In the genomic region with DNA sequence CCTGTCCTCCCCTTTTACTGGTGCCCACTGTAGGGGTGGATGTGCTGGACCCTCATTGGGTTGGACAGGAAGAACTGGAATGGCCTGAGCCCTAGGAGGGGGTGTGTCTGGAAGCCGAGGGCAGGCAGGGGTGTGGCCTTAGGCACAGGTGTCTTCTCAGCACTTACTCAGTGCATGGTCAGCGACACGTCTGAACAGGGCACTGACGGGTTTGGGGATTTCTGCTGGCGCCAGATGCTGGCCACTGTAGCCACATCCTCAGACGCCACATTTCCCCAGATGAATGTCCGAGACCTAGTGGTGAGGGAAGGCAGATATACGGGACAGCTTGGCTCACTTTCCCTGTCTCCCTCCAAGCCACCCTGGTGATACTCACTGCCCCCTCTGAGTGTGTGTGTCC, we compare ENCODE assay signal across 27 mouse cellular contexts. TPM values are rescaled to one million over a fixed set of nuclear protein-coding genes. Genes with fewer than 3 reads are reported as not detected.
A peak's percentile ranks its signal among the peaks of the same experiment; 100 is the strongest.
DNase-seq lines count a peak whose midpoint lies in the region; ATAC-seq and TF ChIP-seq lines count a peak whose summit lies in the region.
"Had no signal": no experiment of that assay in that cellular context is flagged by ENCODE, and none has a peak within 500 bp of the region (broad histone marks: within the 10 kb centered on the region; RNA-seq: fewer than 3 reads in every experiment).

No protein-coding gene starts in this region.

- no peak overlapping the region for H3K4me3 ChIP-seq in forebrain, embryonic 10.5 days
- no peak overlapping the region for H3K4me3 ChIP-seq in forebrain, postnatal 0 days (ENCODE audit: low read depth, low read length)
- no peak overlapping the region for H3K4me3 ChIP-seq in midbrain, embryonic 10.5 days
- no peak overlapping the region for H3K4me3 ChIP-seq in midbrain, postnatal 0 days (ENCODE audit: low read depth, low read length)
- H3K4me3 ChIP-seq in macrophage (ENCODE audit: inconsistent target) = no peak overlapping the region
- H3K4me3 ChIP-seq: forebrain, embryonic 15.5 days; heart, embryonic 12.5 days; limb, embryonic 15.5 days; midbrain, embryonic 13.5 days had no signal

- intact Hi-C loops in left cerebral cortex, postnatal 4 days (cut with DNase I) = no loop called here

- H3K27ac ChIP-seq in forebrain, embryonic 10.5 days = 0 out of 2 replicates have a peak overlapping the region, but pooled peaks have one; percentile 48
- H3K27ac ChIP-seq in forebrain, postnatal 0 days (ENCODE audit: low read depth, low read length) = no peak overlapping the region
- 0 out of 2 replicates have a peak overlapping the region, but pooled peaks have one; percentile 61 for H3K27ac ChIP-seq in midbrain, embryonic 10.5 days (replicated peaks)
- H3K27ac ChIP-seq in midbrain, postnatal 0 days (ENCODE audit: low read depth, low read length) = no peak overlapping the region
- peak overlapping the region; percentile 84 for H3K27ac ChIP-seq in macrophage
- H3K27ac ChIP-seq: forebrain, embryonic 15.5 days; limb, embryonic 15.5 days; liver, embryonic 14.5 days; midbrain, embryonic 13.5 days had no signal

- no peaks in the 10 kb centered on the region for H3K9me3 ChIP-seq in forebrain, embryonic 10.5 days
- H3K9me3 ChIP-seq in forebrain, postnatal 0 days (ENCODE audit: low read length) = no peaks in the 10 kb centered on the region
- H3K9me3 ChIP-seq in midbrain, embryonic 10.5 days (replicated peaks) = no peaks in the 10 kb centered on the region
- H3K9me3 ChIP-seq in midbrain, postnatal 0 days (ENCODE audit: low read length) = no peaks in the 10 kb centered on the region
- H3K9me3 ChIP-seq: forebrain, embryonic 15.5 days; heart, embryonic 12.5 days; limb, embryonic 15.5 days; midbrain, embryonic 13.5 days had no signal

- no peaks in the 10 kb centered on the region for H3K79me2 ChIP-seq in macrophage (ENCODE audit: inconsistent target)

- H3K4me2 ChIP-seq in forebrain, postnatal 0 days (ENCODE audit: low read depth) = no peak overlapping the region
- no peak overlapping the region for H3K4me2 ChIP-seq in midbrain, postnatal 0 days (ENCODE audit: low read depth, low read length, poor library complexity, severe bottlenecking)
- H3K4me2 ChIP-seq: forebrain, embryonic 15.5 days; heart, embryonic 12.5 days; limb, embryonic 15.5 days; lung, embryonic 14.5 days; midbrain, embryonic 13.5 days had no signal

- no peaks in the 10 kb centered on the region for H3K27me3 ChIP-seq in forebrain, embryonic 10.5 days (ENCODE audit: poor library complexity, severe bottlenecking)
- H3K27me3 ChIP-seq in forebrain, postnatal 0 days (ENCODE audit: insufficient read depth, low read length) = no peaks in the 10 kb centered on the region
- H3K27me3 ChIP-seq in midbrain, embryonic 10.5 days (ENCODE audit: low read depth, poor library complexity, severe bottlenecking) = no peaks in the 10 kb centered on the region
- no peaks in the 10 kb centered on the region for H3K27me3 ChIP-seq in midbrain, postnatal 0 days (ENCODE audit: insufficient read depth, low read length)
- H3K27me3 ChIP-seq: forebrain, embryonic 15.5 days; limb, embryonic 15.5 days; midbrain, embryonic 13.5 days had no signal

- WGBS in forebrain, embryonic 10.5 days = 83% methylated on average over 8 of the region's 8 CpGs
- WGBS in forebrain, postnatal 0 days = 80% methylated on average over 8 of the region's 8 CpGs
- WGBS in midbrain, embryonic 10.5 days = 83% methylated on average over 8 of the region's 8 CpGs
- WGBS in midbrain, postnatal 0 days = 92% methylated on average over 8 of the region's 8 CpGs
- 45% methylated on average over 8 of the region's 8 CpGs for WGBS in macrophage (ENCODE audit: missing documents)

- H3K4me1 ChIP-seq in forebrain, embryonic 10.5 days = peaks cover 29% of the 10 kb centered on the region
- peaks cover 4% of the 10 kb centered on the region; the same call in 1 of the 2 replicates for H3K4me1 ChIP-seq in forebrain, postnatal 0 days (ENCODE audit: insufficient read depth)
- peaks cover 22% of the 10 kb centered on the region for H3K4me1 ChIP-seq in midbrain, embryonic 10.5 days
- no peaks in the 10 kb centered on the region for H3K4me1 ChIP-seq in midbrain, postnatal 0 days (ENCODE audit: insufficient read depth, low read length)

- no peak for ATAC-seq in forebrain, postnatal 0 days
- no peak for ATAC-seq in midbrain, postnatal 0 days (ENCODE audit: low FRiP score)
- ATAC-seq in cerebellum, adult (ENCODE audit: insufficient number of reproducible peaks, low FRiP score, low TSS enrichment) = no peak
- ATAC-seq: forebrain, embryonic 15.5 days; midbrain, embryonic 13.5 days had no signal

- TF ChIP-seq CTCF in forebrain, postnatal 0 days (IDR thresholded peaks at IDR 0.05; ENCODE audit: low read depth) = no peak
- no peak for TF ChIP-seq CTCF in midbrain, postnatal 0 days (IDR thresholded peaks at IDR 0.05)

- DNase-seq in forebrain, embryonic 10.5 days (ENCODE audit: extremely low spot score, low spot score) = no peak
- DNase-seq in forebrain, postnatal 0 days = no peak
- DNase-seq in midbrain, embryonic 10.5 days (ENCODE audit: low spot score) = no peak
- DNase-seq in midbrain, postnatal 0 days (ENCODE audit: low spot score) = no peak
- DNase-seq in left cerebral cortex, postnatal 4 days = no peak
- DNase-seq: adrenal gland, postnatal 25 days; B cell, adult 2 months; cerebellum, adult 11-12 months; cerebellum, postnatal 10 days; kidney, adult 18-20 months; right cerebral cortex, postnatal 4 days; thymus, postnatal 14 days had no signal

- H3K9ac ChIP-seq in forebrain, postnatal 0 days = no peak overlapping the region
- H3K9ac ChIP-seq in midbrain, postnatal 0 days (replicated peaks; ENCODE audit: low read length, poor library complexity, severe bottlenecking) = no peak overlapping the region
- H3K9ac ChIP-seq: forebrain, embryonic 15.5 days; heart, embryonic 12.5 days; limb, embryonic 15.5 days; liver, embryonic 14.5 days; lung, embryonic 14.5 days; midbrain, embryonic 13.5 days had no signal

- H3K36me3 ChIP-seq in forebrain, embryonic 10.5 days (replicated peaks) = no peaks in the 10 kb centered on the region
- H3K36me3 ChIP-seq in forebrain, postnatal 0 days (ENCODE audit: insufficient read depth) = no peaks in the 10 kb centered on the region
- no peaks in the 10 kb centered on the region for H3K36me3 ChIP-seq in midbrain, embryonic 10.5 days
- no peaks in the 10 kb centered on the region for H3K36me3 ChIP-seq in midbrain, postnatal 0 days (ENCODE audit: insufficient read depth, low read length)
- H3K36me3 ChIP-seq in macrophage (ENCODE audit: inconsistent target) = no peaks in the 10 kb centered on the region
- H3K36me3 ChIP-seq: forebrain, embryonic 15.5 days; heart, embryonic 12.5 days; limb, embryonic 15.5 days; midbrain, embryonic 13.5 days had no signal

RNA-seq across cellular contexts. Expression of a gene that starts 18.4 kb away (rescaled TPM):
- polyA plus RNA-seq in forebrain, embryonic 10.5 days (2016; fragmentation: Nextera tagmentation; extraction: Ambion mirVana) = 0.79 TPM in 1 of 2 replicates, not detected in the other
- not detected in 2 replicates for total RNA-seq in forebrain, postnatal 0 days (2014; rRNA removed)
- polyA plus RNA-seq in forebrain, postnatal 0 days (2015; fragmentation: Nextera tagmentation; extraction: Ambion mirVana) = not detected in 2 replicates
- 0.48 and 0.58 TPM in 2 replicates for polyA plus RNA-seq in midbrain, embryonic 10.5 days (2016; fragmentation: Nextera tagmentation; extraction: Ambion mirVana)
- total RNA-seq in midbrain, postnatal 0 days (2014; rRNA removed) = not detected in 2 replicates
- polyA plus RNA-seq in midbrain, postnatal 0 days (2015; fragmentation: Nextera tagmentation; extraction: Ambion mirVana) = 0.67 TPM in 1 of 2 replicates, not detected in the other
- not detected for total RNA-seq in macrophage (2018; cell fraction: chromatin; rRNA removed)
- not detected for total RNA-seq in macrophage (2018; cell fraction: cytosol; rRNA removed)
- total RNA-seq in macrophage (2018; cell fraction: nucleus; rRNA removed) = not detected
- polyA plus RNA-seq in macrophage (2018) = not detected in 3 replicates
- total RNA-seq in left cerebral cortex, postnatal 4 days (2021) = not detected
- total RNA-seq: adrenal gland, postnatal 25 days; gastrocnemius, postnatal 10 days; granulocyte monocyte progenitor cell, adult 5-6 weeks; heart, postnatal 10 days; left cerebral cortex, adult 18-20 months had no signal
- polyA plus RNA-seq: embryonic facial prominence, embryonic 14.5 days; forebrain, embryonic 15.5 days; kidney, embryonic 16.5 days; limb, embryonic 15.5 days; liver, embryonic 14.5 days; lung, embryonic 14.5 days; midbrain, embryonic 13.5 days; neural tube, embryonic 14.5 days had no signal

Comparison
In these comparisons a context has a peak if more than half of its experiments do, and no peak if none do; other contexts are left out.
1. H3K27ac ChIP-seq: peak in forebrain, embryonic 10.5 days (single experiment), midbrain, embryonic 10.5 days (single experiment) and macrophage (single experiment); none in forebrain, postnatal 0 days (single experiment) and midbrain, postnatal 0 days (single experiment).